Comparison of ENCODE assay signal across 13 mouse cellular contexts in genomic region chr10:23880695-23881094, GRCm38 (mm10). TPM values are rescaled to one million over a fixed set of nuclear protein-coding genes. Genes with fewer than 3 reads are reported as not detected.
A peak's percentile ranks its signal among the peaks of the same experiment; 100 is the strongest.
DNase-seq lines count a peak whose midpoint lies in the region; ATAC-seq and TF ChIP-seq lines count a peak whose summit lies in the region.
"Had no signal": no experiment of that assay in that cellular context is flagged by ENCODE, and none has a peak within 500 bp of the region (broad histone marks: within the 10 kb centered on the region; RNA-seq: fewer than 3 reads in every experiment).

No protein-coding gene starts in this region.

- H3K4me1 ChIP-seq in cerebellum, adult 2 months (ENCODE audit: control insufficient read depth, insufficient read depth, low read length): no peaks in the 10 kb centered on the region
- H3K4me1 ChIP-seq in midbrain, embryonic 14.5 days (ENCODE audit: control insufficient read depth, insufficient read depth, low read length): no peaks in the 10 kb centered on the region
- H3K4me1 ChIP-seq: liver, embryonic 15.5 days; neural tube, embryonic 13.5 days; stomach, embryonic 15.5 days had no signal

- no peaks in the 10 kb centered on the region for H3K9me3 ChIP-seq in midbrain, embryonic 14.5 days (ENCODE audit: control insufficient read depth, low read length)
- H3K9me3 ChIP-seq: liver, embryonic 15.5 days; neural tube, embryonic 13.5 days; stomach, embryonic 15.5 days had no signal

- TF ChIP-seq POLR2A in cerebellum, adult 2 months (IDR thresholded peaks at IDR 0.05; ENCODE audit: borderline replicate concordance, insufficient read depth, low read length): no peak

- 87% methylated on average over 6 of the region's 6 CpGs for WGBS in cerebellum, adult 2 months
- 92% methylated on average over 6 of the region's 6 CpGs for WGBS in midbrain, embryonic 14.5 days

- no peaks in the 10 kb centered on the region for H3K27me3 ChIP-seq in cerebellum, adult 2 months (ENCODE audit: control insufficient read depth, insufficient read depth, low read length)
- H3K27me3 ChIP-seq in midbrain, embryonic 14.5 days (ENCODE audit: control insufficient read depth, insufficient read depth, low read length): no peaks in the 10 kb centered on the region
- H3K27me3 ChIP-seq: liver, embryonic 15.5 days; neural tube, embryonic 13.5 days; stomach, embryonic 15.5 days had no signal

- no peaks in the 10 kb centered on the region for H3K36me3 ChIP-seq in midbrain, embryonic 14.5 days (ENCODE audit: control insufficient read depth, insufficient read depth, low read length)
- H3K36me3 ChIP-seq: liver, embryonic 15.5 days; neural tube, embryonic 13.5 days; stomach, embryonic 15.5 days had no signal

- no peak overlapping the region for H3K4me3 ChIP-seq in cerebellum, adult 2 months (replicated peaks; ENCODE audit: insufficient read depth, low read depth, low read length)
- no peak overlapping the region for H3K4me3 ChIP-seq in left cerebral cortex, adult 2 months
- H3K4me3 ChIP-seq in midbrain, embryonic 14.5 days (replicated peaks; ENCODE audit: low read depth, low read length): no peak overlapping the region
- H3K4me3 ChIP-seq: liver, embryonic 15.5 days; neural tube, embryonic 13.5 days; stomach, embryonic 15.5 days had no signal

- peak; percentile 25; the same call in 1 of the 2 replicates for TF ChIP-seq CTCF in cerebellum, adult 2 months (IDR thresholded peaks at IDR 0.05; ENCODE audit: borderline replicate concordance, insufficient read depth, low read depth, low read length)
- peak; percentile 40 for TF ChIP-seq CTCF in left cerebral cortex, adult 2 months (IDR thresholded peaks at IDR 0.05)

- no peak overlapping the region for H3K27ac ChIP-seq in cerebellum, adult 2 months (ENCODE audit: insufficient read depth, low read length)
- H3K27ac ChIP-seq in left cerebral cortex, adult 2 months: no peak overlapping the region
- no peak overlapping the region for H3K27ac ChIP-seq in midbrain, embryonic 14.5 days (replicated peaks; ENCODE audit: low read depth, low read length)
- H3K27ac ChIP-seq: hindbrain, embryonic 14.5 days; liver, embryonic 15.5 days; neural tube, embryonic 13.5 days; stomach, embryonic 15.5 days had no signal

- no peak overlapping the region for H3K9ac ChIP-seq in midbrain, embryonic 14.5 days (replicated peaks; ENCODE audit: low read length)
- H3K9ac ChIP-seq: hindbrain, embryonic 14.5 days; liver, embryonic 15.5 days; neural tube, embryonic 13.5 days; stomach, embryonic 15.5 days had no signal

- intact Hi-C loops in left cerebral cortex, adult 2 months (cut with DNase I): no loop called here
- intact Hi-C loops in left cerebral cortex, postnatal 36 days (cut with DNase I): no loop called here

- DNase-seq in cerebellum, adult 2 months: no peak
- DNase-seq in cerebellum, adult 11 months: no peak
- no peak for DNase-seq in left cerebral cortex, adult 2 months (ENCODE audit: extremely low spot score in 1 of 2, low spot score in 2 of 2)
- DNase-seq in left cerebral cortex, postnatal 36 days (ENCODE audit: low spot score in 2 of 2): no peak
- peak; percentile 40 for DNase-seq in adrenal gland, postnatal 14 days
- DNase-seq in lung, postnatal 36 days: peak; percentile 77
- no peak for DNase-seq in midbrain, embryonic 14.5 days
- no peak for DNase-seq in embryo, embryonic 10 days (ENCODE audit: low spot score)

- no peak for ATAC-seq in midbrain, embryonic 14.5 days (ENCODE audit: low FRiP score, low TSS enrichment)

- no peak overlapping the region for H3K4me2 ChIP-seq in midbrain, embryonic 14.5 days (ENCODE audit: low read length)
- H3K4me2 ChIP-seq: hindbrain, embryonic 14.5 days; liver, embryonic 15.5 days; neural tube, embryonic 13.5 days; stomach, embryonic 15.5 days had no signal

RNA-seq across cellular contexts. Expression of gene Vnn1, which starts 13.8 kb away (rescaled TPM):
- polyA plus RNA-seq in cerebellum, adult 2 months (2012; rRNA removed): 0.05 and 0.11 TPM in 2 replicates
- under 1 TPM in 1 of 2 experiments, not detected in 1; 0.14 TPM for total RNA-seq in left cerebral cortex, adult 2 months (2021)
- total RNA-seq in left cerebral cortex, postnatal 36 days (2021): under 1 TPM in 1 of 2 experiments, not detected in 1; 0.22 TPM
- total RNA-seq in adrenal gland, postnatal 14 days (2021): 21.1 and 27.7 TPM in 2 replicates
- polyA plus RNA-seq in midbrain, embryonic 14.5 days (2014; fragmentation: Nextera tagmentation; extraction: Ambion mirVana): 0.08 TPM in 1 of 2 replicates, not detected in the other
- polyA plus RNA-seq: hindbrain, embryonic 14.5 days; neural tube, embryonic 13.5 days had no signal

RNA-seq across cellular contexts. Expression of gene Vnn3, which starts 29.4 kb away (rescaled TPM):
- polyA plus RNA-seq in cerebellum, adult 2 months (2012; rRNA removed): 0.05 TPM in 1 of 2 replicates, not detected in the other
- total RNA-seq in left cerebral cortex, adult 2 months (2021): not detected
- under 1 TPM in 1 of 2 experiments, not detected in 1; 0.29 TPM for total RNA-seq in left cerebral cortex, postnatal 36 days (2021)
- total RNA-seq in adrenal gland, postnatal 14 days (2021): 19.2 and 36.6 TPM in 2 replicates
- not detected in 2 replicates for polyA plus RNA-seq in midbrain, embryonic 14.5 days (2014; fragmentation: Nextera tagmentation; extraction: Ambion mirVana)
- polyA plus RNA-seq: hindbrain, embryonic 14.5 days; neural tube, embryonic 13.5 days had no signal

RNA-seq across cellular contexts. Expression of gene Taar1, which starts 39.5 kb away (rescaled TPM):
- not detected in 2 replicates for polyA plus RNA-seq in cerebellum, adult 2 months (2012; rRNA removed)
- not detected for total RNA-seq in left cerebral cortex, adult 2 months (2021)
- total RNA-seq in left cerebral cortex, postnatal 36 days (2021): not detected
- not detected in 2 replicates for total RNA-seq in adrenal gland, postnatal 14 days (2021)
- polyA plus RNA-seq in midbrain, embryonic 14.5 days (2014; fragmentation: Nextera tagmentation; extraction: Ambion mirVana): not detected in 2 replicates
- polyA plus RNA-seq: frontal cortex, adult 2 months; hindbrain, embryonic 14.5 days; liver, embryonic 15.5 days; neural tube, embryonic 13.5 days; stomach, embryonic 15.5 days had no signal

RNA-seq across cellular contexts. Expression of gene Taar2, which starts 57.7 kb away (rescaled TPM):
- polyA plus RNA-seq in cerebellum, adult 2 months (2012; rRNA removed): not detected in 2 replicates
- total RNA-seq in left cerebral cortex, adult 2 months (2021): not detected
- total RNA-seq in left cerebral cortex, postnatal 36 days (2021): not detected
- not detected in 2 replicates for total RNA-seq in adrenal gland, postnatal 14 days (2021)
- polyA plus RNA-seq in midbrain, embryonic 14.5 days (2014; fragmentation: Nextera tagmentation; extraction: Ambion mirVana): not detected in 2 replicates
- polyA plus RNA-seq: frontal cortex, adult 2 months; hindbrain, embryonic 14.5 days; liver, embryonic 15.5 days; stomach, embryonic 15.5 days had no signal

Comparison
In these comparisons a context has a peak if more than half of its experiments do, and no peak if none do; other contexts are left out.
1. DNase-seq: peak in adrenal gland, postnatal 14 days (single experiment) and lung, postnatal 36 days (single experiment); none in cerebellum, adult 2 months (0 of 2), cerebellum, adult 11 months (single experiment), left cerebral cortex, adult 2 months (0 of 2), left cerebral cortex, postnatal 36 days (0 of 2), midbrain, embryonic 14.5 days (single experiment) and embryo, embryonic 10 days (single experiment).
2. RNA of gene Vnn1, which starts 13.8 kb away (total RNA-seq): 21.1 to 27.7 TPM in adrenal gland, postnatal 14 days; 0.22 TPM in left cerebral cortex, postnatal 36 days and 0.14 TPM in left cerebral cortex, adult 2 months; every median in the first group is over 10 times any median in the second.
3. RNA of gene Vnn3, which starts 29.4 kb away (total RNA-seq): 19.2 to 36.6 TPM in adrenal gland, postnatal 14 days; 0.29 TPM in left cerebral cortex, postnatal 36 days and not detected in left cerebral cortex, adult 2 months; every median in the first group is over 10 times any median in the second.